Mouse (Mus musculus) limb, embryonic 14.5 days (tissue): ENCODE measurements around the gene Sfxn3. TPM values are rescaled to one million over a fixed set of nuclear protein-coding genes. Genes with fewer than 3 reads are reported as not detected.

Experiments
- ATAC-seq: fragments of 200-750 bp; cut with Nextera tagmentation; 2 replicates; pipeline ENCODE4 v1.8.0; 2017; ENCODE audit warnings: low read depth, moderate number of reproducible peaks, moderate TSS enrichment; ENCODE audit not compliant: low FRiP score
- DNase-seq: peaks from one replicate; pipeline ENCODE4 v3.0.0-alpha.2; 2015; ENCODE audit warnings: low spot score
- H3K27ac ChIP-seq: fragments of 300-500 bp; sonication (generic); replicated peaks from 2 replicates; pipeline ENCODE4 v1.5.1; 2014; ENCODE audit warnings: low read depth, mild to moderate bottlenecking, low read length, moderate library complexity, mixed read lengths
- H3K27me3 ChIP-seq: fragments of 300-500 bp; sonication (generic); 2 replicates; pipeline ENCODE4 v1.6.1; 2014; ENCODE audit warnings: low read length, mixed read lengths; ENCODE audit not compliant: control insufficient read depth, insufficient read depth
- H3K36me3 ChIP-seq: fragments of 300-500 bp; sonication (generic); 2 replicates; pipeline ENCODE4 v1.6.1; 2014; ENCODE audit warnings: mild to moderate bottlenecking, low read length, moderate library complexity, mixed read lengths; ENCODE audit not compliant: control insufficient read depth, insufficient read depth
- H3K4me1 ChIP-seq: fragments of 300-500 bp; sonication (generic); 2 replicates; pipeline ENCODE4 v1.6.1; 2014; ENCODE audit warnings: antibody characterized with exemption, low read length, mixed read lengths; ENCODE audit not compliant: control insufficient read depth, insufficient read depth
- H3K4me2 ChIP-seq: fragments of 300-500 bp; sonication (generic); replicated peaks from 2 replicates; pipeline ENCODE4 v1.6.1; 2014; ENCODE audit warnings: low read depth, mild to moderate bottlenecking, low read length, moderate library complexity; ENCODE audit not compliant: severe bottlenecking
- H3K4me3 ChIP-seq: fragments of 300-500 bp; sonication (generic); replicated peaks from 2 replicates; pipeline ENCODE4 v1.5.1; 2014; ENCODE audit warnings: low read length
- H3K9ac ChIP-seq: fragments of 300-500 bp; sonication (generic); 2 replicates; pipeline ENCODE4 v1.6.1; 2014; ENCODE audit warnings: mild to moderate bottlenecking, low read depth, low read length, moderate library complexity; ENCODE audit not compliant: severe bottlenecking
- H3K9me3 ChIP-seq: fragments of 300-500 bp; sonication (generic); 2 replicates; pipeline ENCODE4 v1.6.1; 2016; ENCODE audit warnings: low read length; ENCODE audit not compliant: control insufficient read depth
- POLR2A ChIP-seq: fragments of 200-500 bp; IDR thresholded peaks from 2 replicates; pipeline ENCODE4 v1.8.0; 2012; ENCODE audit warnings: inconsistent platforms, mild to moderate bottlenecking, moderate library complexity, borderline replicate concordance; ENCODE audit not compliant: insufficient read depth, insufficient read length; ENCODE audit errors: extremely low read depth
- WGBS: fragments of 180-500 bp; shearing (Covaris S2); extraction: QIAGEN DNeasy Blood & Tissue Kit; methylation state at CpG from one replicate; pipeline ENCODE4 v1.1.7; 2014; 5-methylcytosine and 5-hydroxymethylcytosine counted together
- polyA plus RNA-seq, 2 experiments: library from polyadenylated mRNA; depleted of rRNA in 1 of 2; stranded (reverse) in 1 of 2; unstranded in 1 of 2; fragments of >200 nt; fragmentation: Nextera tagmentation in 1 of 2; extraction: Ambion mirVana in 1 of 2; gene quantifications; 2 replicates each; pipeline versions ENCODE4 v1.2.1 to v1.2.3; 2012 to 2014

The Sfxn3 gene
- polyA plus RNA-seq, 2 experiments = 30.5 to 44.9 TPM

GRCm38 (mm10) chr19:45063565-45064292 lies 16.4 kb downstream of the Sfxn3 start:
- ATAC-seq = no peak
- 42% methylated on average over 19 of the region's 20 CpGs for WGBS
- no peak for TF ChIP-seq POLR2A

DNA sequence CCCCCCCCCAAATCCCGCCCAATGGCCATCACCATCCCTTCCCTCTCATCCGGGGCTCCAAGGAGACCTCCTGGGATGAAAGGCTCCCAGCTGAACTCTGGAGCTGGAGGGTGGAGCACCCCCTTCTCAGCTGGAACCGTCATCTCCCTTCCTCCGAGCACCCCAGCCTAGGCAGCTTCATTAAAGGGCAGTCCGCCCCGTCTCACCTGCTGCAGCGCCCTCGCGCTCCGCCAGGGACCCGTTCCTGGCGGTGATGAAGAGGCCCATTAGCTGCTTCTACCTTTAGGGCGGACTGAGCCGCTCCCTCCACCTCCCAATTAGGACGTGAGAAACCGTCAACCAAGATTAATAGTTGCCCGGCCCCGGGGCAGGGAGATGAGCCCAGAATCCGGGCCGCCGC lies 17.9 kb downstream of the Sfxn3 start:
- H3K4me3 ChIP-seq = no peak overlapping the region
- no peak for TF ChIP-seq POLR2A
- WGBS = 2% methylated on average over 21 of the region's 21 CpGs
- H3K9me3 ChIP-seq = no peaks in the 10 kb centered on the region
- H3K4me2 ChIP-seq = no peak overlapping the region
- H3K4me1 ChIP-seq = no peaks in the 10 kb centered on the region
- ATAC-seq (no peak), DNase-seq (no peak)
- peaks cover 46% of the 10 kb centered on the region for H3K27me3 ChIP-seq
- no peaks in the 10 kb centered on the region for H3K36me3 ChIP-seq
- no peak overlapping the region for H3K27ac ChIP-seq
- H3K9ac ChIP-seq = no peak overlapping the region

More at GRCm38 (mm10) chr19:45063565-45064292, 16.4 kb downstream of the Sfxn3 start:
- no peaks in the 10 kb centered on the region for H3K36me3 ChIP-seq
- no peak overlapping the region for H3K4me2 ChIP-seq
- no peak overlapping the region for H3K27ac ChIP-seq
- H3K27me3 ChIP-seq = peaks cover 46% of the 10 kb centered on the region
- peaks cover 5% of the 10 kb centered on the region; the same call in 1 of the 2 replicates for H3K4me1 ChIP-seq
- no peak overlapping the region for H3K9ac ChIP-seq
- peak; percentile 40 for DNase-seq
- no peaks in the 10 kb centered on the region for H3K9me3 ChIP-seq
- no peak overlapping the region for H3K4me3 ChIP-seq

DNA sequence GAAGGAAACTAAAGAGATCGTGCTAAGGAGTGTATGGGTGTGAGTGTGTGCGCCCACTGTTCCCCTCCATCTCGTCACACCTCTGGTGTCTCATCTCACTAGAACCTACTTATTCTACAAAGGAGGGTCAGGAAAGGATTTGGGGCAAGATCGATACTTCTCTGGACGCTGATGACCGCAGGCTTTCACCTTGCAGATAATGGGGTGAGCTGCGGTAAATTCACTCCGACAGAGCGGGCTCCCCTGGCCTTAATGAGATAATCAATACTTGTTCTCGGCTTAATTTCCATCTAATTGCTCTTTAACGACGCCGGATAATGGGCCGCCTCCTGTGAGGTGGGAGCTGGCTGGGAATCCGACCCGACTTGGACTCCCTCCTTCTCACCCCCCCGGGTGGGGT lies 19.9 kb downstream of the Sfxn3 start:
- no peaks in the 10 kb centered on the region for H3K4me1 ChIP-seq
- DNase-seq = no peak
- TF ChIP-seq POLR2A = no peak
- no peaks in the 10 kb centered on the region for H3K9me3 ChIP-seq
- no peak overlapping the region for H3K9ac ChIP-seq
- 26% methylated on average over 17 of the region's 17 CpGs for WGBS
- peaks cover 46% of the 10 kb centered on the region for H3K27me3 ChIP-seq
- no peak overlapping the region for H3K27ac ChIP-seq
- no peak for ATAC-seq
- H3K4me2 ChIP-seq = no peak overlapping the region
- no peak overlapping the region for H3K4me3 ChIP-seq
- H3K36me3 ChIP-seq = no peaks in the 10 kb centered on the region

DNA sequence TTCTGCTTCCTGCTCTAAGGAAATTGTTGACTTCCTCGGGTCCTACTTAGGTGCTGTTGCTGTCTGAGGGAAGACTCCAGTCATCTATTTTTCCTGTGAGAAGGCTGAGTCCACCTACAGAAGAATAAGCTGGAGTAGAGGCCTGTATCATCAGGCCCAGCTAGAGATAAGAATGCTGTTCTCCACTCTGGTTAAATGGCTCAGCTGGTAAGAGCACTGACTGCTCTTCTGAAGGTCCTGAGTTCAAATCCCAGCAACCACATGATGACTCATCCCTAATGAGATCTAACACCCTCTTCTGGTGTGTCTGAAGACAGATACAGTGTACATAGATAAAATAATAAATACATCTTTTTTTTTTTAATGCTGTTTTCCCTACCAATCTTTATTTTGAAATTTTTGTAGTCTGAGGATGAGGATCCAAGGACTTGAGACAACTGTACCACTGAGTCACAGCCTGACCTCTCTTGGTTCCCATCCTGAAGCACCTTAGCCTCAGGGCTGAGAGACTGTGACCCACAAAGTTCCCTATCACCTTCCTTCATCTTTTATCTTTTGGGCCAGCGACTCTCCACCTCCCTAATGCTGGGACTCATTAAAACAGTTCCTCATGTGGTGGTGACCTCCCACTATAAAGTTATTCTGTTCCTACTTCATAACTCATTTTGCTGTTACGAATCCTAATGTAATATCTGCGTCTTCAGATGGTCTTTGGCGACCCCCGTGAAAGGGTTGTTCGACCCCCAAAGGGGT lies 20.6 kb downstream of the Sfxn3 start:
- Histone ChIP-seq H3K4me1 (no peaks in the 10 kb centered on the region), H3K27ac (no peak overlapping the region), H3K27me3 (peaks cover 46% of the 10 kb centered on the region), H3K9me3 (no peaks in the 10 kb centered on the region), H3K36me3 (no peaks in the 10 kb centered on the region), H3K9ac (no peak overlapping the region), H3K4me3 (no peak overlapping the region), H3K4me2 (no peak overlapping the region)
- ATAC-seq (no peak), DNase-seq (no peak)
- no peak for TF ChIP-seq POLR2A
- WGBS = 77% methylated on average over 7 of the region's 7 CpGs

DNA sequence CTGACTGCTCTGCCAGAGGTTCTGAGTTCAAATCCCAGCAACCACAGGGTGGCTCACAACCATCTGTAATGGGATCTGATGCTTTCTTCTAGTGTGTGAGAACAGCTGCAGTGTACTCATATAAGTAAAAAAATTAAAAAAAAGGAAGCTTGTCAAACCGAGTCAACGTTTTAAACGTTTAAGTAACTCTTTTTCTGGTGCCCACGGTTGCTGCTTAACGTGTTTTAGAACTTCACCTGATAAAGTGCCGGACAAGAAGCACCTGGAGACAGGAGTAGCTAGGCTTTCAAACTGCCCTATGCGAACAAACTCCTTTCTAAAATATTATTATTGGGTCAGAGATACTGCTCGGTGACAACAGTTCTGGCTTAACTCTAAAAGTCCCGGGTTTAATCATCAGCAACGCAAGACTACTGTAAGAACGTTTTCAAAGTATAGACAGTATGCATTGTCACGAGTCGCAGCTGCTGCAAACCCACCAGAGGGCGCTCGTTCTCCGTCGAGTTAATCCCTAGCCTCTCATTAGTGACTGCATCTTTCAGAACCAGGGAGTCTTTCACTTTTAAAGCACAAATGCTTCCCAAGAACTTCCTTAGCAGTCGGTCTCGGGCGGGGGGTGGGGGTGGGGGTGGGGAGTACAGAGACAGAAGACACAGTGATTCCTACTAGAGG lies 26.7 kb downstream of the Sfxn3 start:
- ATAC-seq = no peak
- Histone ChIP-seq H3K27me3 (peaks cover 35% of the 10 kb centered on the region), H3K36me3 (no peaks in the 10 kb centered on the region)

More for the DNA sequence above, 26.7 kb downstream of the Sfxn3 start:
- H3K4me3 ChIP-seq = peak overlapping the region; percentile 73
- H3K9me3 ChIP-seq = no peaks in the 10 kb centered on the region
- H3K9ac ChIP-seq = peak overlapping the region; percentile 78
- peak; percentile 89 for DNase-seq
- peak overlapping the region; percentile 93 for H3K4me2 ChIP-seq
- TF ChIP-seq POLR2A = no peak
- H3K4me1 ChIP-seq = peaks cover 31% of the 10 kb centered on the region
- H3K27ac ChIP-seq = peak overlapping the region; percentile 99
- WGBS = 9% methylated on average over 20 of the region's 20 CpGs
